Mouse (Mus musculus) bone marrow, adult 2 months (tissue): ENCODE results near the gene Ccdc86.

Experiments used
- CTCF ChIP-seq: fragments of 200-500 bp; IDR thresholded peaks from 2 replicates; pipeline ENCODE4 v1.5.1; 2011; ENCODE audit warnings: low read length, control low read depth; ENCODE audit not compliant: control insufficient read depth, insufficient read depth
- POLR2A ChIP-seq: fragments of 200-500 bp; IDR thresholded peaks from 2 replicates; pipeline ENCODE4 v1.6.1; 2011; ENCODE audit warnings: low read depth, mild to moderate bottlenecking, control low read depth, low read length, borderline replicate concordance; ENCODE audit not compliant: control insufficient read depth

- TF ChIP-seq CTCF (no peak), POLR2A (no peak)
Measured at GRCm38 (mm10) chr19:10930641-10931040, 18.4 kb downstream of the Ccdc86 start.
